ENCODE assay signal across 8 mouse cellular contexts in the genomic region with DNA sequence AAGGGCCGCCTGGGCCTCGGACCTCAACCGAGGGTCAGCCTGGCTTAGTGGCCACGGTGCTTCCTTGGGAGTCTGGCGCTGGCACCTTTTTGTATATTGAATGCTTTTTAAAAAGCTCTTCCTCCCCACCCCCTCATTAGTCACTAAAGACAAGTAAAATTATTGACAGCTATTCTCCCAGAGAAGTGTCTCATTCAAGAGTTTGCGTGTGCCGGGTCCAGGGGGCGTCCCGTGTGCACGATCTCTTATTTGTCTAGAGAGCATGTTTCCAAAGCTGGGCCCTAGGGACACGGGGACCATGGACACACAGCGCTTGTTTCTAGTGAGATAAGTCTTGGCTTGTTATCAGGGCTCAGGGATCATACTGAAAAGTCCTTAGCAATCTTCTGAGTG. TPM values are rescaled to one million over a fixed set of nuclear protein-coding genes. Genes with fewer than 3 reads are reported as not detected.
DNase-seq lines count a peak whose midpoint lies in the region; ATAC-seq and TF ChIP-seq lines count a peak whose summit lies in the region.

No protein-coding gene starts in this region.

- WGBS in heart, embryonic 14.5 days = 22% methylated on average over 12 of the region's 12 CpGs
- 34% methylated on average over 12 of the region's 12 CpGs for WGBS in intestine, embryonic 14.5 days
- 41% methylated on average over 12 of the region's 12 CpGs for WGBS in midbrain, postnatal 0 days

- ATAC-seq in heart, embryonic 14.5 days (ENCODE audit: insufficient number of reproducible peaks, insufficient read depth, low FRiP score, low read depth) = no peak
- ATAC-seq in intestine, embryonic 14.5 days (replicated peaks; ENCODE audit: low FRiP score, low TSS enrichment, low read depth) = no peak
- no peak for ATAC-seq in midbrain, postnatal 0 days (ENCODE audit: low FRiP score)

- H3K9me3 ChIP-seq in heart, embryonic 14.5 days (ENCODE audit: control insufficient read depth, low read length) = no peaks in the 10 kb centered on the region
- no peaks in the 10 kb centered on the region for H3K9me3 ChIP-seq in intestine, embryonic 14.5 days (ENCODE audit: control insufficient read depth, low read length)
- H3K9me3 ChIP-seq in midbrain, postnatal 0 days (ENCODE audit: low read length) = no peaks in the 10 kb centered on the region

- H3K27me3 ChIP-seq in heart, embryonic 14.5 days (ENCODE audit: control insufficient read depth, insufficient read depth, low read length) = no peaks in the 10 kb centered on the region
- H3K27me3 ChIP-seq in intestine, embryonic 14.5 days (replicated peaks; ENCODE audit: control insufficient read depth, insufficient read depth, low read length) = no peaks in the 10 kb centered on the region; the same call in 1 of the 2 replicates
- H3K27me3 ChIP-seq in midbrain, postnatal 0 days (ENCODE audit: insufficient read depth, low read length) = no peaks in the 10 kb centered on the region

- H3K36me3 ChIP-seq in heart, embryonic 14.5 days (ENCODE audit: control insufficient read depth, insufficient read depth, low read length) = peaks cover 17% of the 10 kb centered on the region
- no peaks in the 10 kb centered on the region for H3K36me3 ChIP-seq in intestine, embryonic 14.5 days (ENCODE audit: control insufficient read depth, insufficient read depth, low read length)
- no peaks in the 10 kb centered on the region for H3K36me3 ChIP-seq in midbrain, postnatal 0 days (ENCODE audit: insufficient read depth, low read length)

- peak overlapping the region; percentile 38 to 45 for H3K4me3 ChIP-seq in heart, embryonic 14.5 days (ENCODE audit: control insufficient read depth in 1 of 2, insufficient read depth in 1 of 2, low read depth in 1 of 2, low read length in 2 of 2)
- H3K4me3 ChIP-seq in brown adipose tissue, adult 24 weeks (ENCODE audit: insufficient read depth, low read depth, low read length) = peak overlapping the region; percentile 58
- H3K4me3 ChIP-seq in intestine, embryonic 14.5 days (ENCODE audit: low read depth, low read length) = peak overlapping the region; percentile 35
- H3K4me3 ChIP-seq in midbrain, postnatal 0 days (ENCODE audit: low read depth, low read length) = peak overlapping the region; percentile 23; the same call in 1 of the 2 replicates

- no peak for TF ChIP-seq CTCF in midbrain, postnatal 0 days (IDR thresholded peaks at IDR 0.05)

- H3K27ac ChIP-seq in heart, embryonic 14.5 days (replicated peaks in 1 of 2; ENCODE audit: control insufficient read depth in 1 of 2, insufficient read depth in 1 of 2, low read depth in 2 of 2, low read length in 2 of 2) = peak overlapping the region in 1 of 2 experiments; percentile 65; a peak in 2 of 4 replicates
- H3K27ac ChIP-seq in brown adipose tissue, adult 24 weeks (replicated peaks; ENCODE audit: low read depth, low read length) = no peak overlapping the region
- no peak overlapping the region for H3K27ac ChIP-seq in intestine, embryonic 14.5 days (ENCODE audit: low read depth)
- H3K27ac ChIP-seq in midbrain, postnatal 0 days (ENCODE audit: low read depth, low read length) = no peak overlapping the region

- peak overlapping the region; percentile 78 for H3K9ac ChIP-seq in heart, embryonic 14.5 days (ENCODE audit: low read length)
- H3K9ac ChIP-seq in intestine, embryonic 14.5 days (ENCODE audit: low read length) = peak overlapping the region; percentile 38
- no peak overlapping the region for H3K9ac ChIP-seq in midbrain, postnatal 0 days (replicated peaks; ENCODE audit: low read length, poor library complexity, severe bottlenecking)

- H3K4me1 ChIP-seq in heart, embryonic 14.5 days (ENCODE audit: control insufficient read depth in 2 of 2, insufficient read depth in 2 of 2, low read length in 2 of 2) = peaks cover 28 to 38% of the 10 kb centered on the region in 2 experiments
- peaks cover 2% of the 10 kb centered on the region; the same call in 1 of the 2 replicates for H3K4me1 ChIP-seq in brown adipose tissue, adult 24 weeks (ENCODE audit: control insufficient read depth, insufficient read depth, insufficient read length, low read length)
- 0 out of 2 replicates have a peak, but pooled peaks cover 3% of the 10 kb centered on the region for H3K4me1 ChIP-seq in intestine, embryonic 14.5 days (replicated peaks; ENCODE audit: control insufficient read depth, insufficient read depth, low read length)
- H3K4me1 ChIP-seq in midbrain, postnatal 0 days (ENCODE audit: insufficient read depth, low read length) = 0 out of 2 replicates have a peak, but pooled peaks cover 3% of the 10 kb centered on the region

- peak overlapping the region; percentile 94 for H3K4me2 ChIP-seq in heart, embryonic 14.5 days (ENCODE audit: low read length)
- H3K4me2 ChIP-seq in intestine, embryonic 14.5 days (ENCODE audit: low read length) = peak overlapping the region; percentile 81
- H3K4me2 ChIP-seq in midbrain, postnatal 0 days (ENCODE audit: low read depth, low read length, poor library complexity, severe bottlenecking) = peak overlapping the region; percentile 47

- no peak for DNase-seq in heart, adult 8-10 months (ENCODE audit: low spot score)
- DNase-seq in intestine, embryonic 14.5 days (ENCODE audit: low spot score) = peak; percentile 56
- no peak for DNase-seq in midbrain, postnatal 0 days (ENCODE audit: low spot score)
- no peak for DNase-seq in spleen, adult 12 weeks (ENCODE audit: low spot score)
- no peak for DNase-seq in adrenal gland, postnatal 10 days
- no peak for DNase-seq in testis, postnatal 10 days (ENCODE audit: low spot score)

RNA-seq across cellular contexts. Expression of gene Mybpc3, which starts 2.4 kb away (rescaled TPM):
- 789 and 806 TPM in 2 replicates for polyA plus RNA-seq in heart, embryonic 14.5 days (2014; fragmentation: Nextera tagmentation; extraction: Ambion mirVana)
- total RNA-seq in heart, adult 8-10 months (2022) = 1,000 to 10,000 TPM; 1,514 to 2,177 (median 1,722) TPM
- polyA plus RNA-seq in brown adipose tissue, adult 24 weeks (2012; ENCODE audit: insufficient read depth, insufficient read length, missing spikeins) = not detected in 2 replicates
- not detected in 2 replicates for polyA plus RNA-seq in intestine, embryonic 14.5 days (2014; fragmentation: Nextera tagmentation; extraction: Ambion mirVana)
- 0.09 TPM in 1 of 2 replicates, not detected in the other for total RNA-seq in midbrain, postnatal 0 days (2014; rRNA removed)
- not detected in 2 replicates for polyA plus RNA-seq in midbrain, postnatal 0 days (2015; fragmentation: Nextera tagmentation; extraction: Ambion mirVana)
- total RNA-seq in adrenal gland, postnatal 10 days (2021) = under 1 TPM; 0.09 TPM

RNA-seq across cellular contexts. Expression of gene Spi1, which starts 33.4 kb away (rescaled TPM):
- polyA plus RNA-seq in heart, embryonic 14.5 days (2014; fragmentation: Nextera tagmentation; extraction: Ambion mirVana) = 4.8 and 5.1 TPM in 2 replicates
- 1 to 10 TPM; 2.8 to 6.1 (median 3.2) TPM for total RNA-seq in heart, adult 8-10 months (2022)
- polyA plus RNA-seq in brown adipose tissue, adult 24 weeks (2012; ENCODE audit: insufficient read depth, insufficient read length, missing spikeins) = 7.6 and 9.3 TPM in 2 replicates
- 5.3 and 6.9 TPM in 2 replicates for polyA plus RNA-seq in intestine, embryonic 14.5 days (2014; fragmentation: Nextera tagmentation; extraction: Ambion mirVana)
- 4.4 and 10.0 TPM in 2 replicates for total RNA-seq in midbrain, postnatal 0 days (2014; rRNA removed)
- 4.0 and 4.2 TPM in 2 replicates for polyA plus RNA-seq in midbrain, postnatal 0 days (2015; fragmentation: Nextera tagmentation; extraction: Ambion mirVana)
- 1 to 10 TPM; 5.3 to 8.7 TPM for total RNA-seq in adrenal gland, postnatal 10 days (2021)

RNA-seq across cellular contexts. Expression of gene Slc39a13, which starts 45.4 kb away (rescaled TPM):
- 50.6 and 52.0 TPM in 2 replicates for polyA plus RNA-seq in heart, embryonic 14.5 days (2014; fragmentation: Nextera tagmentation; extraction: Ambion mirVana)
- 10 to 100 TPM; 19.0 to 26.0 (median 23.6) TPM for total RNA-seq in heart, adult 8-10 months (2022)
- polyA plus RNA-seq in brown adipose tissue, adult 24 weeks (2012; ENCODE audit: insufficient read depth, insufficient read length, missing spikeins) = 22.4 and 24.6 TPM in 2 replicates
- polyA plus RNA-seq in intestine, embryonic 14.5 days (2014; fragmentation: Nextera tagmentation; extraction: Ambion mirVana) = 29.7 and 32.3 TPM in 2 replicates
- total RNA-seq in midbrain, postnatal 0 days (2014; rRNA removed) = 34.1 and 40.3 TPM in 2 replicates
- polyA plus RNA-seq in midbrain, postnatal 0 days (2015; fragmentation: Nextera tagmentation; extraction: Ambion mirVana) = 22.7 and 26.3 TPM in 2 replicates
- 10 to 100 TPM; 22.3 to 30.5 TPM for total RNA-seq in adrenal gland, postnatal 10 days (2021)

Comparison
In these comparisons a context has a peak if more than half of its experiments do, and no peak if none do; other contexts are left out.
1. RNA of gene Mybpc3, which starts 2.4 kb away (polyA plus RNA-seq): 789 to 806 TPM in heart, embryonic 14.5 days; not detected in intestine, embryonic 14.5 days, not detected in brown adipose tissue, adult 24 weeks and not detected in midbrain, postnatal 0 days; every median in the first group is over 100 times any median in the second.
2. Peak in every context shown above with its lines, with median percentiles within 50 percentile points of each other: H3K4me2 ChIP-seq and H3K4me3 ChIP-seq.